Mouse (Mus musculus) bone marrow macrophage, adult 2 months (primary cell): ENCODE data around the gene Vps53. TPM values are rescaled to one million over a fixed set of nuclear protein-coding genes. Genes with fewer than 3 reads are reported as not detected.

Experiments
- H3K27ac ChIP-seq: 2 replicates; pipeline ENCODE4 v1.5.1; 2012; ENCODE audit warnings: low read depth, low read length; ENCODE audit not compliant: insufficient read depth
- H3K4me1 ChIP-seq: 2 replicates; pipeline ENCODE4 v1.6.1; 2012; ENCODE audit warnings: low read length; ENCODE audit not compliant: control insufficient read depth, insufficient read depth
- H3K4me3 ChIP-seq: 2 replicates; pipeline ENCODE4 v1.5.1; 2012; ENCODE audit warnings: mild to moderate bottlenecking, low read length, moderate library complexity; ENCODE audit not compliant: insufficient read depth
- CTCF ChIP-seq: IDR thresholded peaks from 2 replicates; pipeline ENCODE4 v1.5.1; 2012; ENCODE audit warnings: low read depth, mild to moderate bottlenecking, low read length, moderate library complexity
- POLR2A ChIP-seq: IDR thresholded peaks from 2 replicates; pipeline ENCODE4 v1.6.1; 2012; ENCODE audit warnings: mild to moderate bottlenecking, low read depth, low read length, borderline replicate concordance
- polyA plus RNA-seq: library from polyadenylated mRNA; stranded (reverse); fragments of >200 nt; gene quantifications from 2 replicates; pipeline ENCODE4 v1.2.4, GENCODE M21; 2012; ENCODE audit not compliant: missing spikeins, insufficient read depth, insufficient read length

Gene Vps53
- polyA plus RNA-seq, 1 experiment: 40.7 TPM

DNA sequence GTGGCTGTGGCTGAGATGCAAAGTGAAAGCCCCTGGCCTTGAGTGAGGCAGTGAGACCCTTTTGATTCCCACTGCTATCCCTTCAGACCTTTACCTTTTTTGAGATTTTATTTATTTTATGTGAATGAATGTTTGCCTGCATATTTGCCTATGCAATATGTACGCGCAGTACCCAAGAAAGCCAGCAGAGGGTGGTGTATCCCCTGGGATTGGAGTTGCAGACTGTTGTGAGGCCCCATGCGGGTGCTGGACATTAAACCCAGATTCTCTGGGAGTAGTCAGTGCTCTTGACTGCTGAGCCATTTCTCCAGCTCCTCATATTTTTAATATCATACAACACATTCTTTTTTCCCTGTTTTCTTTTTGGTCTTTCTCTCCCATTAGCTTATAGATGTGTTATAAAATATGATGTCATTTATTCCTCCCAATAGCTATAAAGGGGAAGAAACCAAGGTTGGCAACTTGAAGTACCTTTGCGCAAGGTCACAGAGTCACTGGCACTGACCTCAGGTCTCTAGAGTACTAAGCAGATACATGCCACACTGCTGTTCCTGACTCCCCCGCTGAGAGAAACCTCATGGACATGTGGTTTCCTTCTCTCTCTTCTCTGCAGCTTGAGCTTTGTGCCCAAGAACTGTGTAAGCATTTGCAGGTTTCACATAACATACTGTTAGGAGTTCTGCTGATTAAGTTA, 93.4 kb downstream of the Vps53 start:
- Histone ChIP-seq H3K27ac (no peak overlapping the region), H3K4me3 (no peak overlapping the region), H3K4me1 (peaks cover 32% of the 10 kb centered on the region)
- TF ChIP-seq CTCF (peak; percentile 70), POLR2A (no peak)

DNA sequence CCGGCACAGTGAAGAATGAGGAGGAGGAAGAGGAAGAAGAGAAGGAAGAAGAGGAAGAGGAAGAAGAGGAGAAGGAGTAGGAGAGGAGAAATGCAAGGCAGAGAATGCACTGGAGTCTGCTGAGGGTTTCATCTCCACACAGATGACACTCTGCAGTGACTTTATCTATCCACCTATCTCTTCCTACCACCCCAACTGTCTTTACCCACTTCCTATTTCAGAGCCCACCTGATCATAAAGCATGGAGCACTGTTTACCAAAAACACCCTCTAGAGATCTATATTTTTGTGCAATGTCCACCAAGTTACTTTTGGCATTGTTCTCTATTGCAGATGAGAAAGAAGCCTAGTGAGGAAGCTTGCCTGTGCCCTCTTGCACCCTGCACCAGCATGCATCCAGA, 94.5 kb downstream of the Vps53 start:
- Histone ChIP-seq H3K4me3 (no peak overlapping the region), H3K4me1 (peaks cover 30% of the 10 kb centered on the region), H3K27ac (no peak overlapping the region)
- TF ChIP-seq POLR2A (no peak), CTCF (no peak)

DNA sequence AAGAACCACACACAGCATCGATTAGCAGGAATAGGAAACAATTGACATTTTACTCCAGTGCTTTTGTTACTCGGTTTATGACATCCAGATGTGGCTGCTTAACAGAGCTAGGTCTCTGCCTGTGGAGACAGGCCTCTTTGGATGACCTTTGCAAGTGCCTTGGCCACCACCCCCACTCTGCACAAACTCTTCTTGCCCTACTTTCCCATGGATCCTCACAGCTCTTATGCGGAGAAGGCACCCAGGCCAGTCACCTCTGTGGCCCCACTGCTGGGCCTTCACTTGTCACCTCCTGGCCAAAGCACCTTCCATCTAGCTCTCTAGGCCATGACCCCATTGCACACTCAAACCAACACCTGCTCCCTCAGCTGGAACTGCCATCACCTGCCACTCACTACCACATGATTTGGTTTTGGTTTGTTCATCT, 95.5 kb downstream of the Vps53 start:
- Histone ChIP-seq H3K4me3 (no peak overlapping the region), H3K4me1 (peaks cover 20% of the 10 kb centered on the region), H3K27ac (no peak overlapping the region)
- TF ChIP-seq POLR2A: no peak
- TF ChIP-seq CTCF: no peak

DNA sequence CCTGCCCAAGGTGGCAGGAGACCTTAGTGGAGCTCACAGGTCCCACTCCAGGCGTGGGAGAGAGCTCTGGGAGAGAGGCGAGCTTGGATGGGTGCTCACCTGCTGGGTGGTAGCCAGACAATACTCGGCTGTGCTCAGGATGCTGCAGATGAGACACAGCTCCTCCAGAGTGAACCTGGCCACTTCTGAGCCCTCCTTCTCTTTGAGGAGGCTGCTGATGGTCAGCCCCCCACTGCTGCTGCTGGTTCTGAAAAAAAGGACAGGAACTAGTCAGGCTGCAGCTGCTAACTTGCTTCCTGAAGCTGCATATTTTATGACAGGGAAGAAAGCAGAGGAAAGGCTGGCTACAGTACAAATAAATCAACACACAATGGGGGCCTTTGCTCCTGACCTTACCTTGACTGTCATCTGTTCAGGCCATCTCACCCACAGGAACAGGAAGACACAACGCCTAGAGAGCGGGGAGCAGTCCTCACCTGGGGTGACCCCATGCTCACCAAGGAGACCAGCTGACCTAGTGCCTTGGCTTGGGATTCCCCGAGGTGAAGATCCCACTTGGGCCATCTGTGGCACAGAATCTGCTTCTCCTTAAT, 98.3 kb downstream of the Vps53 start:
- Histone ChIP-seq H3K4me1 (no peaks in the 10 kb centered on the region), H3K4me3 (no peak overlapping the region), H3K27ac (no peak overlapping the region)
- no peak for TF ChIP-seq CTCF
- TF ChIP-seq POLR2A: no peak

DNA sequence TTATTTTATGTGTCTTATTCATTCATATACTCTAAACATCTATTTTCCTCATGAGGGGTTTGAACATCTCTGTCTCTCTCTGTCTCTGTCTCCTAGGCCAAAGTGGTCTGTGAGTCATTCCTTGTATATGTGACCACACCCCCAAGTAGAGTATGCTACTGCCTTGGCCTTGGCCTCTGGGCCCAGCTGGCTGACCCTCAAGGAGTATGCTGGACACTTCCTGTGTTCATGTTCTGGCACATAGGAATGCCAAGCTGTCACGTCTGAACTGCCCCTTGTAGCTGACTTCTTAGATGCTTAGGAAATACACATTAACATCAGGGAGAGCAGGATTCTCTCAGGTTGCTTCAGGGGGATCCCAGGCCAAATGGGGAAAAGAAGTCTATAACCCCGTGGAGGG, 99.2 kb downstream of the Vps53 start:
- Histone ChIP-seq H3K4me1 (no peaks in the 10 kb centered on the region), H3K4me3 (no peak overlapping the region), H3K27ac (no peak overlapping the region)
- TF ChIP-seq POLR2A (no peak), CTCF (no peak)

DNA sequence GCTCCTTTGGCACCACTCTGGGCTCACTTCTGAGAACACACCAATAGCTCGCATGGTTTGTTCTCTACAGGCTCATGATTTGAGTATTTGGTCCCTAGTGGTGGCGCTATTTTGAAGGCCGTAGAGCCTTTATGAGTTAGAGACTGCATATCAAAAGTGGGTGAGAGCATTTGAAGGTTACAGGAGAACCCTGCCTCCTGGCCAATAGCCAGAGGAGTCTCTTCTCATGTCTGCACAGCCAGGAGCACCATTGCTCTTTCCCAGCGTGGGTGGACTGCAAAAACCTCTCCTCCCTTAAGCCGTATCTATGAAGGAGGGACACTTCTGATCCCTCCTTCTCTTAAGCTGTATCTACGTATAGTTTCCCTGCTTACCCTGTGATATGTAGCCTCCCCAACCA, 102.1 kb downstream of the Vps53 start:
- no peak overlapping the region for H3K4me3 ChIP-seq
- TF ChIP-seq CTCF (no peak), POLR2A (no peak)
- no peaks in the 10 kb centered on the region for H3K4me1 ChIP-seq
- no peak overlapping the region for H3K27ac ChIP-seq

DNA sequence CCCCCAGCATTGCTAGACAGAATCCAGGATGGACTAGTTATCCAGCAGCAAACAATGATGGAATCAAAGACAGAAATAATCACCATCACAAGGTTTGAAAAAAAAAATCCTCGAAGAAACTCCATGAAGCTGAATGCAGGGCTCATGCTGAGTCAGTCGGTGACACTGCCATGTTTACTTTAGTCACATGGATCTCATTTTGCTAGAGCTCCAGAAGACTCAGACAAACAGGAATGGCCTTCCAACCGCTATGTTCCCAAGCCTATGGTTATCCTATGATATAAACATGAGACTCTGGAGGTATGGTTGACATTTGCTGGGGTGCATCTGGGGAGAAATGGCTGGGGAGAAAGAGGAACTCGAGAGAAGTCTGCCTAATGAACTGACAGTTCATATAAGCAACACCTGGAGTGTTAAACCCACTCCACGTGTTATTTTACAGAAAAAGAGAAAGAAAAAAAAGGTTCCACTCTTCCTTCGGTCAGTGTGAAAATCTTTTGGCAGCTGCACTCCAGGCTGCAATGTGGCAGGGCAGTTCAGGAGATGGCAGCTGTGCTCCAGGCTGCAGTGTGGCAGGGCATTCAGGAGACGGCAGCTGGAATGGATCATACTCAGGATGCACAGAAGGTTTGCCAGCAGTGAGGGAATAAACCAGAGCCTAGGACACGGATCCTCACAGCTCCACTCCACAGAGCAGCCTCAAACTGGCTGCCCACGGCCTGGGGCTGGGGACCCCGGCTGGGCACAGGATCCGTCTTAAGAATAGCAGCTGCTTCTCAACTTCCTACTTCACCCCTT, 105.0 kb downstream of the Vps53 start:
- Histone ChIP-seq H3K4me3 (no peak overlapping the region), H3K4me1 (no peaks in the 10 kb centered on the region), H3K27ac (no peak overlapping the region)
- TF ChIP-seq POLR2A: no peak
- TF ChIP-seq CTCF: no peak

DNA sequence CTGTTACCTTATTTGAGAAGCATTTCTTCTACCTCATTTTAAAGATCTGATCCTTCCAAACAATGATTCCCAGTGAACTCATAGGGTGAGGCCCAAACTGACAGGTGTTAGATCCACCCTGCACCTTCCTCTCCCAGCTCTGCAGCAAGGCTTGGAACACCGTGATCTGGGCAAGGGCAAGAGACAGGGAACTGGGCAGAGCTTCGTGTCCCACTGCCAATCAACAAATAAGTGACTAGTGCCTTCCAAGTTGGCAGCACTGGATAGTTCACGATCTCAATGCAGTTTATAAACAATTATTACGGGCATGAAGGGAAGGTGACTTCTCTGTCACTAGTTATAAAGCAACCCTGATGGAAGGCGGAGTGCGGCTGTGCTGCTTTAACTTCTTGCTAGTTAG, 109.6 kb downstream of the Vps53 start:
- H3K4me3 ChIP-seq: no peak overlapping the region
- no peak overlapping the region for H3K27ac ChIP-seq
- no peaks in the 10 kb centered on the region for H3K4me1 ChIP-seq
- no peak for TF ChIP-seq POLR2A
- no peak for TF ChIP-seq CTCF

DNA sequence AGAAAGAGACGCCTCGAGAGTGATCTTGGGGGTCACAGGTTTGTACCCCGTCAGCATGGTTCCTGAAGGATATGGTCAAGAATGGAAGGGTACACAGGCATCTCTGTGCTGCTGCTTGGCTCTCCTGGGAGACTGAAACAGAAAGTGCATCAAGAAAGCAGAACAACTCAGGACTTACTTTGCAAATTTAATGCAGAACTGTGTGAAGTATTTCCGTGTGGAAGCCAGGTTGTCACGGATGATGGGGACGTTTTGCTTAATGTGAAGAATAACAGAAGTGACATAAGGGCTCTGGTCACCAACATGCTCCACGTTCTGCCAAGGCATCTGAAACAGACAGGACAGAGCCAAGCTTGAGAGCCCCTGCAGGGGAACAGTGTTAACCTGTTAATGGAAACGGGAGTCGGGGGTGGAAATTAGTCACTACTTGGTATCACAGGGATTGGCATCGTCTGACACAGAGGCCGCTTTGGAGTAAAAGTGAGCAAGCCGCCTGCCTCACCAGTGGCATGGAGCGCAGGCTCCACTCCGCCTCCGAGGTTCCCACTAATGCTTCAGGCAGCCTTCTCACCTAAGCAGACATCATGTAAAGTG, 112.8 kb downstream of the Vps53 start:
- H3K4me1 ChIP-seq: 0 out of 2 replicates have a peak, but pooled peaks cover 3% of the 10 kb centered on the region
- H3K4me3 ChIP-seq: no peak overlapping the region
- no peak overlapping the region for H3K27ac ChIP-seq
- no peak for TF ChIP-seq CTCF
- no peak for TF ChIP-seq POLR2A
